Mouse (Mus musculus): Measurements from ENCODE around the gene Tdo2. TPM values are rescaled to one million over a fixed set of nuclear protein-coding genes. Genes with fewer than 3 reads are reported as not detected.

Gene Tdo2
- polyA plus RNA-seq, 1 experiment from 2014 or later: 1.6 TPM

- 90% methylated on average over 3 of the region's 3 CpGs for WGBS (ENCODE audit: insufficient replicate concordance)
- Histone ChIP-seq H3K4me1 (ENCODE audit: control insufficient read depth, insufficient read depth, low read length) (peaks cover 10% of the 10 kb centered on the region), H3K4me2 (no peak overlapping the region), H3K9me3 (replicated peaks; ENCODE audit: control insufficient read depth, low read length) (no peaks in the 10 kb centered on the region), H3K36me3 (ENCODE audit: control insufficient read depth, insufficient read depth, low read length) (no peaks in the 10 kb centered on the region), H3K27me3 (ENCODE audit: control insufficient read depth, insufficient read depth, low read length) (no peaks in the 10 kb centered on the region), H3K4me3 (ENCODE audit: low read depth, low read length) (no peak overlapping the region), H3K27ac (ENCODE audit: low read depth, low read length) (no peak overlapping the region), H3K9ac (ENCODE audit: low read depth, low read length) (no peak overlapping the region)
- ATAC-seq (replicated peaks; ENCODE audit: insufficient number of reproducible peaks, low FRiP score, low TSS enrichment): no peak
These were observed 11.6 kb upstream of the Tdo2 start for GRCm38 (mm10) chr3:81987628-81988027.

- no peak overlapping the region for H3K9ac ChIP-seq (ENCODE audit: low read depth, low read length)
- no peaks in the 10 kb centered on the region for H3K27me3 ChIP-seq (ENCODE audit: control insufficient read depth, insufficient read depth, low read length)
- ATAC-seq (replicated peaks; ENCODE audit: insufficient number of reproducible peaks, low FRiP score, low TSS enrichment): no peak
- no peak overlapping the region for H3K27ac ChIP-seq (ENCODE audit: low read depth, low read length)
- H3K4me3 ChIP-seq (ENCODE audit: low read depth, low read length): no peak overlapping the region
- H3K9me3 ChIP-seq (replicated peaks; ENCODE audit: control insufficient read depth, low read length): no peaks in the 10 kb centered on the region
- H3K4me1 ChIP-seq (ENCODE audit: control insufficient read depth, insufficient read depth, low read length): peaks cover 13% of the 10 kb centered on the region
- WGBS (ENCODE audit: insufficient replicate concordance): 89% methylated on average over 2 of the region's 2 CpGs
- no peak overlapping the region for H3K4me2 ChIP-seq
- no peaks in the 10 kb centered on the region for H3K36me3 ChIP-seq (ENCODE audit: control insufficient read depth, insufficient read depth, low read length)
These were observed 10.1 kb upstream of the Tdo2 start for GRCm38 (mm10) chr3:81986103-81986502.

- Histone ChIP-seq H3K9ac (ENCODE audit: low read depth, low read length) (no peak overlapping the region), H3K36me3 (ENCODE audit: control insufficient read depth, insufficient read depth, low read length) (no peaks in the 10 kb centered on the region), H3K9me3 (replicated peaks; ENCODE audit: control insufficient read depth, low read length) (no peaks in the 10 kb centered on the region), H3K27me3 (ENCODE audit: control insufficient read depth, insufficient read depth, low read length) (no peaks in the 10 kb centered on the region), H3K27ac (ENCODE audit: low read depth, low read length) (no peak overlapping the region), H3K4me2 (no peak overlapping the region), H3K4me3 (ENCODE audit: low read depth, low read length) (no peak overlapping the region), H3K4me1 (ENCODE audit: control insufficient read depth, insufficient read depth, low read length) (peaks cover 13% of the 10 kb centered on the region)
- ATAC-seq (replicated peaks; ENCODE audit: insufficient number of reproducible peaks, low FRiP score, low TSS enrichment): no peak
- 73% methylated on average over 1 of the region's 1 CpGs for WGBS (ENCODE audit: insufficient replicate concordance)
These were observed 9.1 kb upstream of the Tdo2 start for GRCm38 (mm10) chr3:81985100-81985499.

- 76% methylated on average over 8 of the region's 8 CpGs for WGBS (ENCODE audit: insufficient replicate concordance)
- H3K4me3 ChIP-seq (ENCODE audit: low read depth, low read length): no peak overlapping the region
- H3K9ac ChIP-seq (ENCODE audit: low read depth, low read length): no peak overlapping the region
- ATAC-seq (replicated peaks; ENCODE audit: insufficient number of reproducible peaks, low FRiP score, low TSS enrichment): no peak
- peaks cover 4% of the 10 kb centered on the region; the same call in 1 of the 2 replicates for H3K4me1 ChIP-seq (ENCODE audit: control insufficient read depth, insufficient read depth, low read length)
- no peak overlapping the region for H3K4me2 ChIP-seq
- no peaks in the 10 kb centered on the region for H3K9me3 ChIP-seq (replicated peaks; ENCODE audit: control insufficient read depth, low read length)
- H3K27me3 ChIP-seq (ENCODE audit: control insufficient read depth, insufficient read depth, low read length): no peaks in the 10 kb centered on the region
- no peaks in the 10 kb centered on the region for H3K36me3 ChIP-seq (ENCODE audit: control insufficient read depth, insufficient read depth, low read length)
- H3K27ac ChIP-seq (ENCODE audit: low read depth, low read length): no peak overlapping the region
These were observed 7.3 kb upstream of the Tdo2 start for GRCm38 (mm10) chr3:81983120-81983895.

- no peak for ATAC-seq (replicated peaks; ENCODE audit: insufficient number of reproducible peaks, low FRiP score, low TSS enrichment)
- Histone ChIP-seq H3K9me3 (replicated peaks; ENCODE audit: control insufficient read depth, low read length) (no peaks in the 10 kb centered on the region), H3K36me3 (ENCODE audit: control insufficient read depth, insufficient read depth, low read length) (no peaks in the 10 kb centered on the region), H3K4me3 (ENCODE audit: low read depth, low read length) (no peak within 1 kb of the TSS), H3K4me1 (ENCODE audit: control insufficient read depth, insufficient read depth, low read length) (peaks cover 4% of the 10 kb centered on the region; the same call in 1 of the 2 replicates), H3K4me2 (no peak within 1 kb of the TSS), H3K27ac (ENCODE audit: low read depth, low read length) (no peak within 1 kb of the TSS), H3K27me3 (ENCODE audit: control insufficient read depth, insufficient read depth, low read length) (no peaks in the 10 kb centered on the region), H3K9ac (ENCODE audit: low read depth, low read length) (no peak within 1 kb of the TSS)
- WGBS (ENCODE audit: insufficient replicate concordance): 82% methylated on average over 5 of the region's 5 CpGs
These were observed 6.0 kb upstream of the Tdo2 start, which contains the start of gene Asic5 for GRCm38 (mm10) chr3:81981990-81982389. Asic5 (plus strand) TSS chr3:81982290.

GRCm38 (mm10) chr3:81981576-81981975 lies 5.6 kb upstream of the Tdo2 start:
- H3K4me1 ChIP-seq (ENCODE audit: control insufficient read depth, insufficient read depth, low read length): peaks cover 4% of the 10 kb centered on the region; the same call in 1 of the 2 replicates
- H3K27me3 ChIP-seq (ENCODE audit: control insufficient read depth, insufficient read depth, low read length): no peaks in the 10 kb centered on the region
- no peak for ATAC-seq (replicated peaks; ENCODE audit: insufficient number of reproducible peaks, low FRiP score, low TSS enrichment)
- H3K4me3 ChIP-seq (ENCODE audit: low read depth, low read length): no peak overlapping the region
- no peak overlapping the region for H3K27ac ChIP-seq (ENCODE audit: low read depth, low read length)
- H3K9ac ChIP-seq (ENCODE audit: low read depth, low read length): no peak overlapping the region
- no peaks in the 10 kb centered on the region for H3K9me3 ChIP-seq (replicated peaks; ENCODE audit: control insufficient read depth, low read length)
- no peak overlapping the region for H3K4me2 ChIP-seq
- 84% methylated on average over 5 of the region's 5 CpGs for WGBS (ENCODE audit: insufficient replicate concordance)
- H3K36me3 ChIP-seq (ENCODE audit: control insufficient read depth, insufficient read depth, low read length): no peaks in the 10 kb centered on the region

- 44% methylated on average over 4 of the region's 4 CpGs for WGBS (ENCODE audit: insufficient replicate concordance)
- Histone ChIP-seq H3K9ac (ENCODE audit: low read depth, low read length) (no peak overlapping the region), H3K4me3 (ENCODE audit: low read depth, low read length) (no peak overlapping the region), H3K9me3 (replicated peaks; ENCODE audit: control insufficient read depth, low read length) (no peaks in the 10 kb centered on the region), H3K4me2 (no peak overlapping the region), H3K27ac (ENCODE audit: low read depth, low read length) (no peak overlapping the region), H3K36me3 (ENCODE audit: control insufficient read depth, insufficient read depth, low read length) (no peaks in the 10 kb centered on the region), H3K27me3 (ENCODE audit: control insufficient read depth, insufficient read depth, low read length) (no peaks in the 10 kb centered on the region), H3K4me1 (ENCODE audit: control insufficient read depth, insufficient read depth, low read length) (peaks cover 5% of the 10 kb centered on the region; the same call in 1 of the 2 replicates)
- no peak for ATAC-seq (replicated peaks; ENCODE audit: insufficient number of reproducible peaks, low FRiP score, low TSS enrichment)
These were observed 395 bp downstream of the Tdo2 start for GRCm38 (mm10) chr3:81975607-81976006.

- Histone ChIP-seq H3K4me1 (ENCODE audit: control insufficient read depth, insufficient read depth, low read length) (no peaks in the 10 kb centered on the region), H3K27ac (ENCODE audit: low read depth, low read length) (no peak overlapping the region), H3K4me2 (no peak overlapping the region), H3K4me3 (ENCODE audit: low read depth, low read length) (no peak overlapping the region), H3K27me3 (ENCODE audit: control insufficient read depth, insufficient read depth, low read length) (no peaks in the 10 kb centered on the region), H3K36me3 (ENCODE audit: control insufficient read depth, insufficient read depth, low read length) (no peaks in the 10 kb centered on the region), H3K9ac (ENCODE audit: low read depth, low read length) (no peak overlapping the region), H3K9me3 (replicated peaks; ENCODE audit: control insufficient read depth, low read length) (no peaks in the 10 kb centered on the region)
- 69% methylated on average over 3 of the region's 3 CpGs for WGBS (ENCODE audit: insufficient replicate concordance)
- ATAC-seq (replicated peaks; ENCODE audit: insufficient number of reproducible peaks, low FRiP score, low TSS enrichment): no peak
These were observed 11.4 kb downstream of the Tdo2 start for GRCm38 (mm10) chr3:81964596-81964995.

- H3K4me2 ChIP-seq: no peak overlapping the region
- no peak overlapping the region for H3K4me3 ChIP-seq (ENCODE audit: low read depth, low read length)
- no peaks in the 10 kb centered on the region for H3K9me3 ChIP-seq (replicated peaks; ENCODE audit: control insufficient read depth, low read length)
- H3K36me3 ChIP-seq (ENCODE audit: control insufficient read depth, insufficient read depth, low read length): no peaks in the 10 kb centered on the region
- no peaks in the 10 kb centered on the region for H3K27me3 ChIP-seq (ENCODE audit: control insufficient read depth, insufficient read depth, low read length)
- H3K27ac ChIP-seq (ENCODE audit: low read depth, low read length): no peak overlapping the region
- H3K9ac ChIP-seq (ENCODE audit: low read depth, low read length): no peak overlapping the region
- no peaks in the 10 kb centered on the region for H3K4me1 ChIP-seq (ENCODE audit: control insufficient read depth, insufficient read depth, low read length)
- ATAC-seq (replicated peaks; ENCODE audit: insufficient number of reproducible peaks, low FRiP score, low TSS enrichment): no peak
- WGBS (ENCODE audit: insufficient replicate concordance): 79% methylated on average over 5 of the region's 5 CpGs
These were observed 12.2 kb downstream of the Tdo2 start for GRCm38 (mm10) chr3:81963768-81964167.
